Mouse (Mus musculus): Measurements from ENCODE around the gene Polr3h.
"Not testable (repeated sequence)": the region's sequence is repeated elsewhere in the genome, so short reads cannot be mapped to it uniquely, and the experiment has no call there.

The Polr3h gene

GRCm38 (mm10) chr15:81925760-81926445 lies at the start of gene Polr3h:
Gene Polr3h (minus strand): TSS chr15:81926240.
- in situ Hi-C loops (cut with MboI; ENCODE audit: low sequenced_read_pairs), result no loop called here

GRCm38 (mm10) chr15:81975156-81975555 lies 49.1 kb upstream of the Polr3h start:
- in situ Hi-C loops (cut with MboI; ENCODE audit: low sequenced_read_pairs), result not testable (repeated sequence)

- in situ Hi-C loops (cut with MboI; ENCODE audit: low sequenced_read_pairs), result not testable (repeated sequence)
Observed at GRCm38 (mm10) chr15:81970498-81970897, 44.5 kb upstream of the Polr3h start.

GRCm38 (mm10) chr15:81969635-81970034 lies 43.6 kb upstream of the Polr3h start:
- in situ Hi-C loops (cut with MboI; ENCODE audit: low sequenced_read_pairs), result not testable (repeated sequence)

GRCm38 (mm10) chr15:81969173-81969572 lies 43.1 kb upstream of the Polr3h start:
- in situ Hi-C loops (cut with MboI; ENCODE audit: low sequenced_read_pairs), result no loop called here

GRCm38 (mm10) chr15:81968447-81968846 lies 42.4 kb upstream of the Polr3h start:
- in situ Hi-C loops (cut with MboI; ENCODE audit: low sequenced_read_pairs), result no loop called here

- in situ Hi-C loops (cut with MboI; ENCODE audit: low sequenced_read_pairs), result no loop called here
Observed at GRCm38 (mm10) chr15:81967821-81968220, 41.8 kb upstream of the Polr3h start.

- in situ Hi-C loops (cut with MboI; ENCODE audit: low sequenced_read_pairs), result no loop called here
Observed at GRCm38 (mm10) chr15:81966062-81966829, 40.2 kb upstream of the Polr3h start.

GRCm38 (mm10) chr15:81964980-81965545 lies 39.0 kb upstream of the Polr3h start:
- in situ Hi-C loops (cut with MboI; ENCODE audit: low sequenced_read_pairs), result no loop called here

GRCm38 (mm10) chr15:81964262-81964661 lies 38.2 kb upstream of the Polr3h start:
- in situ Hi-C loops (cut with MboI; ENCODE audit: low sequenced_read_pairs), result no loop called here

- in situ Hi-C loops (cut with MboI; ENCODE audit: low sequenced_read_pairs), result no loop called here
Observed at GRCm38 (mm10) chr15:81961078-81961451, 35.0 kb upstream of the Polr3h start.

GRCm38 (mm10) chr15:81960171-81961077 lies 34.4 kb upstream of the Polr3h start, which contains the start of gene Pmm1:
Gene Pmm1 (minus strand): TSS chr15:81960930.
- in situ Hi-C loops (cut with MboI; ENCODE audit: low sequenced_read_pairs), result no loop called here

- in situ Hi-C loops (cut with MboI; ENCODE audit: low sequenced_read_pairs), result no loop called here
Observed at GRCm38 (mm10) chr15:81958906-81959305, 32.9 kb upstream of the Polr3h start.

- in situ Hi-C loops (cut with MboI; ENCODE audit: low sequenced_read_pairs), result no loop called here
Observed at GRCm38 (mm10) chr15:81957598-81957997, 31.6 kb upstream of the Polr3h start.

- in situ Hi-C loops (cut with MboI; ENCODE audit: low sequenced_read_pairs), result no loop called here
Observed at GRCm38 (mm10) chr15:81956457-81956856, 30.4 kb upstream of the Polr3h start.

GRCm38 (mm10) chr15:81955414-81955813 lies 29.4 kb upstream of the Polr3h start:
- in situ Hi-C loops (cut with MboI; ENCODE audit: low sequenced_read_pairs), result no loop called here

GRCm38 (mm10) chr15:81954716-81955115 lies 28.7 kb upstream of the Polr3h start:
- in situ Hi-C loops (cut with MboI; ENCODE audit: low sequenced_read_pairs), result no loop called here

GRCm38 (mm10) chr15:81954151-81954583 lies 28.1 kb upstream of the Polr3h start:
- in situ Hi-C loops (cut with MboI; ENCODE audit: low sequenced_read_pairs), result no loop called here

GRCm38 (mm10) chr15:81952310-81952709 lies 26.3 kb upstream of the Polr3h start:
- in situ Hi-C loops (cut with MboI; ENCODE audit: low sequenced_read_pairs), result no loop called here

GRCm38 (mm10) chr15:81951159-81951558 lies 25.1 kb upstream of the Polr3h start:
- in situ Hi-C loops (cut with MboI; ENCODE audit: low sequenced_read_pairs), result no loop called here

GRCm38 (mm10) chr15:81950716-81951115 lies 24.7 kb upstream of the Polr3h start:
- in situ Hi-C loops (cut with MboI; ENCODE audit: low sequenced_read_pairs), result no loop called here
